Mouse (Mus musculus): ENCODE results near the gene Zfp82. TPM values are rescaled to one million over a fixed set of nuclear protein-coding genes. Genes with fewer than 3 reads are reported as not detected.

Gene Zfp82
- polyA plus RNA-seq, 1 experiment = 0.81 TPM

GRCm38 (mm10) chr7:30048126-30048525, 24.6 kb downstream of the Zfp82 start:
- no peaks in the 10 kb centered on the region for H3K36me3 ChIP-seq (ENCODE audit: control insufficient read depth, insufficient read depth, low read length)
- H3K27me3 ChIP-seq (ENCODE audit: control insufficient read depth, insufficient read depth, low read length) = no peaks in the 10 kb centered on the region
- WGBS = 93% methylated on average over 4 of the region's 4 CpGs
- H3K27ac ChIP-seq (ENCODE audit: insufficient read depth, low read length) = no peak overlapping the region
- no peak overlapping the region for H3K4me3 ChIP-seq (ENCODE audit: extremely low read depth, insufficient read depth, insufficient read length)
- DNase-seq (ENCODE audit: low read depth in 1 of 2, low spot score in 2 of 2) = no peak
- TF ChIP-seq POLR2A (IDR thresholded peaks at IDR 0.05; ENCODE audit: low read depth, low read length) (no peak), CTCF (IDR thresholded peaks at IDR 0.05; ENCODE audit: extremely low read depth, insufficient read depth, insufficient read length, insufficient replicate concordance) (no peak)
- H3K4me1 ChIP-seq (ENCODE audit: control insufficient read depth, insufficient read depth, insufficient read length) = peaks cover 5% of the 10 kb centered on the region; the same call in 1 of the 2 replicates

DNA sequence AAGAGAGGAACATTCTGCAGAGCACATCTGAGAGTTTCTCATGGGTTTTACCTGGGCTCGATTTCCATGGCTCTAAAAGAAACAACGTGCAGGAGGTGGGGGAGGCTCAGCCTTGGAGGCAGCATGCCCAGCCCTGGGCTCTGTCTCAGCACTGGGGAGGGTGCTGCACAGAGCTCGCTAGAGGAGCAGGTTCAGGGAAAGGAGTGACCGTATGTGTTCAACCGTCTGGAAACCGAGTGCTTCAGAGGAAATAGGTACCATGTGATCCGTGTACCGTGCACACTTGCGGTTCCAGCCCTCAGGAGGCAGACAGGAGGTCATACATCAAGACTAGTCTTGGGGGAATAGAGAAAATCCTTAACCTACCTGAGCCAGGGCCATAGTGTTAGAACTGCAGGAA, 28.3 kb downstream of the Zfp82 start:
- 44% methylated on average over 9 of the region's 9 CpGs for WGBS
- Histone ChIP-seq H3K27ac (ENCODE audit: insufficient read depth, low read length) (no peak overlapping the region), H3K36me3 (ENCODE audit: control insufficient read depth, insufficient read depth, low read length) (no peaks in the 10 kb centered on the region), H3K27me3 (ENCODE audit: control insufficient read depth, insufficient read depth, low read length) (no peaks in the 10 kb centered on the region), H3K4me1 (ENCODE audit: control insufficient read depth, insufficient read depth, insufficient read length) (peaks cover 5% of the 10 kb centered on the region; the same call in 1 of the 2 replicates), H3K4me3 (ENCODE audit: extremely low read depth, insufficient read depth, insufficient read length) (no peak overlapping the region)
- no peak for TF ChIP-seq POLR2A (IDR thresholded peaks at IDR 0.05; ENCODE audit: low read depth, low read length)
- no peak for TF ChIP-seq CTCF (IDR thresholded peaks at IDR 0.05; ENCODE audit: extremely low read depth, insufficient read depth, insufficient read length, insufficient replicate concordance)
- DNase-seq (ENCODE audit: low read depth in 1 of 2, low spot score in 2 of 2) = no peak

DNA sequence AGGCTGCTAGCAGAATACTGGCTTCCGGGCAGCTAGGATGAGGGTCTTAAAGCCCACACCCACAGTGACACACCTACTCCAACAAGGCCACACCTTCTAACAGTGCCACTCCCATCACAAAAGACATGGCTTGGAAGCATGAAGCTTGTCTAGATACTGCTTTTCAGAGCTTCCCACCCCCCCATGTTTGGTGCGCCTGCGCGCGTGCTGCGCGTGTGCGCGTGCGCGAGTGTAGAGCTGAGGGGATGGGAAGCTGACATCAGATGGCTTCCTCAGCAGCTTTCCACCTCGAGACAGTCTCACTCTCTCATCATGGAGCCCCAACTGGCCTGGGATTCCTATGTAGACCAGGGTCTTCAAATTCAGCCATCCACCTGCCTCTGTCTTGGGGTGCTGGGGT, 38.4 kb downstream of the Zfp82 start:
- Histone ChIP-seq H3K4me1 (ENCODE audit: control insufficient read depth, insufficient read depth, insufficient read length) (no peaks in the 10 kb centered on the region), H3K27me3 (ENCODE audit: control insufficient read depth, insufficient read depth, low read length) (no peaks in the 10 kb centered on the region), H3K4me3 (ENCODE audit: extremely low read depth, insufficient read depth, insufficient read length) (no peak overlapping the region), H3K27ac (ENCODE audit: insufficient read depth, low read length) (no peak overlapping the region), H3K36me3 (ENCODE audit: control insufficient read depth, insufficient read depth, low read length) (peaks cover 6% of the 10 kb centered on the region)
- no peak for TF ChIP-seq CTCF (IDR thresholded peaks at IDR 0.05; ENCODE audit: extremely low read depth, insufficient read depth, insufficient read length, insufficient replicate concordance)
- TF ChIP-seq POLR2A (IDR thresholded peaks at IDR 0.05; ENCODE audit: low read depth, low read length) = no peak
- no peak for DNase-seq (ENCODE audit: low read depth in 1 of 2, low spot score in 2 of 2)
- WGBS = 94% methylated on average over 12 of the region's 12 CpGs

DNA sequence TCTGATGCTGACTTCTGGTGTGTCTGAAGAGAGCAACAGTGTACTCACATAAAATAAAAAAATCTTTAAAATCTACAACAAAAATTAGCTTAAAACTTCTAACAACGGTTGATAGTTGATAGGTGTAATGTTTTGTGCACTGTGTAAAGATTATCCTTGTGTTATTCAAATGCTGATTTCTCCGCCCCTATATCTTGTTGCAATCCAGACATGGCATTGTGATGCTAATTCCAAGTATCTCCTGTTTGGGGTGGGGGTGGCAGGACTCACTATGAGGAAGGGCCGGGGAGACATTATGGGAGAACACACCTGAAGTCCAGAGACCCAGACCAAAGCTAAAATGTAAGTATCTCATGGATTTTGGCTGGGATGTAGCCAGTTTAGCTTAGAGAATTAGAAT, 41.3 kb downstream of the Zfp82 start:
- WGBS = 85% methylated on average over 3 of the region's 3 CpGs
- no peak for TF ChIP-seq POLR2A (IDR thresholded peaks at IDR 0.05; ENCODE audit: low read depth, low read length)
- no peak for TF ChIP-seq CTCF (IDR thresholded peaks at IDR 0.05; ENCODE audit: extremely low read depth, insufficient read depth, insufficient read length, insufficient replicate concordance)
- H3K4me3 ChIP-seq (ENCODE audit: extremely low read depth, insufficient read depth, insufficient read length) = no peak overlapping the region
- DNase-seq (ENCODE audit: low read depth in 1 of 2, low spot score in 2 of 2) = no peak
- no peaks in the 10 kb centered on the region for H3K4me1 ChIP-seq (ENCODE audit: control insufficient read depth, insufficient read depth, insufficient read length)
- no peaks in the 10 kb centered on the region for H3K27me3 ChIP-seq (ENCODE audit: control insufficient read depth, insufficient read depth, low read length)
- H3K27ac ChIP-seq (ENCODE audit: insufficient read depth, low read length) = no peak overlapping the region
- no peaks in the 10 kb centered on the region for H3K36me3 ChIP-seq (ENCODE audit: control insufficient read depth, insufficient read depth, low read length)

GRCm38 (mm10) chr7:30030677-30031076, 42.0 kb downstream of the Zfp82 start:
- 64% methylated on average over 6 of the region's 6 CpGs for WGBS
- H3K36me3 ChIP-seq (ENCODE audit: control insufficient read depth, insufficient read depth, low read length) = no peaks in the 10 kb centered on the region
- no peaks in the 10 kb centered on the region for H3K27me3 ChIP-seq (ENCODE audit: control insufficient read depth, insufficient read depth, low read length)
- no peaks in the 10 kb centered on the region for H3K4me1 ChIP-seq (ENCODE audit: control insufficient read depth, insufficient read depth, insufficient read length)
- TF ChIP-seq POLR2A (IDR thresholded peaks at IDR 0.05; ENCODE audit: low read depth, low read length) = no peak
- no peak for TF ChIP-seq CTCF (IDR thresholded peaks at IDR 0.05; ENCODE audit: extremely low read depth, insufficient read depth, insufficient read length, insufficient replicate concordance)
- no peak overlapping the region for H3K4me3 ChIP-seq (ENCODE audit: extremely low read depth, insufficient read depth, insufficient read length)
- no peak overlapping the region for H3K27ac ChIP-seq (ENCODE audit: insufficient read depth, low read length)
- DNase-seq (ENCODE audit: low read depth in 1 of 2, low spot score in 2 of 2) = no peak

DNA sequence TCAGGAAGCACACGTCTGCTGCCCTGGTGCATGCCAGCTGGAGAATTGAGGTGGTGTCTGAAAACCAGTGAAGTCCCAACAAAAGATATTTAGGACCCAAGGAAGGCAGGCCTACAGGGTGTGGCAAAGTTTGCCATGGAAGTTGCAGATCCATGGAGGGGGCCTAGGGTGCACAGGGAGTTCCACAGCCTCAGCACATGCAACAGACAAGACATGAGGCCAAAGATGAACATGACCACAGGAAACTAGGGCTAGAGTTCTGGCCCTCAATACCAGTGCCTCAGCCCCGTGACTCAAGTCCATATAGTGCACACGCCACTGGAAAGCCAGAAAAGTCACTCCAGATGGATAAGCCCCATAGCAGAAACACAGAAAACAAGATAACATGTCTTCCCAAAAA, 44.1 kb downstream of the Zfp82 start:
- no peak overlapping the region for H3K27ac ChIP-seq (ENCODE audit: insufficient read depth, low read length)
- DNase-seq (ENCODE audit: low read depth in 1 of 2, low spot score in 2 of 2) = no peak
- H3K4me3 ChIP-seq (ENCODE audit: extremely low read depth, insufficient read depth, insufficient read length) = no peak overlapping the region
- no peak for TF ChIP-seq POLR2A (IDR thresholded peaks at IDR 0.05; ENCODE audit: low read depth, low read length)
- H3K36me3 ChIP-seq (ENCODE audit: control insufficient read depth, insufficient read depth, low read length) = no peaks in the 10 kb centered on the region; the same call in 1 of the 2 replicates
- WGBS = 96% methylated on average over 3 of the region's 3 CpGs
- no peaks in the 10 kb centered on the region for H3K27me3 ChIP-seq (ENCODE audit: control insufficient read depth, insufficient read depth, low read length)
- no peaks in the 10 kb centered on the region for H3K4me1 ChIP-seq (ENCODE audit: control insufficient read depth, insufficient read depth, insufficient read length)

GRCm38 (mm10) chr7:30027331-30027730, 45.4 kb downstream of the Zfp82 start:
- WGBS = 84% methylated on average over 4 of the region's 4 CpGs
- Histone ChIP-seq H3K4me3 (ENCODE audit: extremely low read depth, insufficient read depth, insufficient read length) (no peak overlapping the region), H3K27me3 (ENCODE audit: control insufficient read depth, insufficient read depth, low read length) (no peaks in the 10 kb centered on the region), H3K4me1 (ENCODE audit: control insufficient read depth, insufficient read depth, insufficient read length) (no peaks in the 10 kb centered on the region), H3K36me3 (ENCODE audit: control insufficient read depth, insufficient read depth, low read length) (peaks cover 11% of the 10 kb centered on the region), H3K27ac (ENCODE audit: insufficient read depth, low read length) (no peak overlapping the region)
- TF ChIP-seq POLR2A (IDR thresholded peaks at IDR 0.05; ENCODE audit: low read depth, low read length) = no peak
- TF ChIP-seq CTCF (IDR thresholded peaks at IDR 0.05; ENCODE audit: extremely low read depth, insufficient read depth, insufficient read length, insufficient replicate concordance) = no peak
- no peak for DNase-seq (ENCODE audit: low read depth in 1 of 2, low spot score in 2 of 2)
